Mouse (Mus musculus) G1E (cell line): ENCODE data around the gene Dennd1c. TPM values are rescaled to one million over a fixed set of nuclear protein-coding genes. Genes with fewer than 3 reads are reported as not detected.

Experiments used
- ATAC-seq: 2 replicates; pipeline ENCODE4 v1.8.0; 2016; ENCODE audit warnings: mild to moderate bottlenecking; ENCODE audit not compliant: insufficient number of reproducible peaks, poor library complexity, low FRiP score, severe bottlenecking; ENCODE audit errors: extremely low read depth
- DNase-seq: peaks from one replicate; pipeline ENCODE4 v3.0.0; 2012; ENCODE audit warnings: low spot score
- H3K27me3 ChIP-seq: 2 replicates; pipeline ENCODE4 v1.6.1; 2012; ENCODE audit warnings: mild to moderate bottlenecking, low read length, inconsistent platforms; ENCODE audit not compliant: insufficient read depth
- H3K36me3 ChIP-seq: replicated peaks from 2 replicates; pipeline ENCODE3; 2012; ENCODE audit warnings: mild to moderate bottlenecking, inconsistent platforms
- H3K4me1 ChIP-seq: 2 replicates; pipeline ENCODE4 v1.6.1; 2012; ENCODE audit warnings: low read depth, low read length, inconsistent platforms, mixed read lengths; ENCODE audit not compliant: insufficient read depth
- H3K4me3 ChIP-seq: 2 replicates; pipeline ENCODE4 v1.5.1; 2012; ENCODE audit warnings: low read depth, mild to moderate bottlenecking, inconsistent platforms, low read length, moderate library complexity, mixed read lengths
- H3K9me3 ChIP-seq: replicated peaks from 2 replicates; pipeline ENCODE4 v1.6.1; 2012; ENCODE audit warnings: inconsistent platforms
- CTCF ChIP-seq: IDR thresholded peaks from 2 replicates; pipeline ENCODE4 v1.5.1; 2012; ENCODE audit warnings: low read depth, low read length, inconsistent platforms, mixed read lengths
- GATA1 ChIP-seq: IDR thresholded peaks from 2 replicates; pipeline ENCODE4 v1.6.1; 2012; ENCODE audit warnings: borderline replicate concordance, low read length, inconsistent platforms, mixed read lengths
- GATA2 ChIP-seq: IDR thresholded peaks from 2 replicates; pipeline ENCODE4 v1.6.1; 2012; ENCODE audit warnings: low read depth, low read length, inconsistent platforms, borderline replicate concordance
- POLR2AphosphoS5 ChIP-seq: IDR thresholded peaks from 2 replicates; pipeline ENCODE4 v1.6.1; 2012; ENCODE audit warnings: low read depth, low read length, inconsistent platforms; ENCODE audit not compliant: insufficient replicate concordance
- TAL1 ChIP-seq: conservative IDR thresholded peaks from 2 replicates; pipeline ENCODE4 v1.6.1; 2012; ENCODE audit warnings: low read depth, low read length, inconsistent platforms, mixed read lengths
- polyA plus RNA-seq: library from polyadenylated mRNA; stranded (reverse); fragments of >175 nt; gene quantifications from 2 replicates; pipeline ENCODE4 v1.2.3, GENCODE M21; 2012
- total RNA-seq, 2 experiments: library from RNA; stranded (forward) in 1 of 2; stranded (reverse) in 1 of 2; fragments of 200-1000 nt in 1 of 2; fragments of >200 nt in 1 of 2; fragmentation: Nextera tagmentation in 1 of 2; gene quantifications; 2 replicates each; pipeline ENCODE4 v1.2.3; 2014 to 2017

Gene Dennd1c
- total and polyA plus RNA-seq, 3 experiments = 13.4 to 39.7 (median 24.6) TPM

DNA sequence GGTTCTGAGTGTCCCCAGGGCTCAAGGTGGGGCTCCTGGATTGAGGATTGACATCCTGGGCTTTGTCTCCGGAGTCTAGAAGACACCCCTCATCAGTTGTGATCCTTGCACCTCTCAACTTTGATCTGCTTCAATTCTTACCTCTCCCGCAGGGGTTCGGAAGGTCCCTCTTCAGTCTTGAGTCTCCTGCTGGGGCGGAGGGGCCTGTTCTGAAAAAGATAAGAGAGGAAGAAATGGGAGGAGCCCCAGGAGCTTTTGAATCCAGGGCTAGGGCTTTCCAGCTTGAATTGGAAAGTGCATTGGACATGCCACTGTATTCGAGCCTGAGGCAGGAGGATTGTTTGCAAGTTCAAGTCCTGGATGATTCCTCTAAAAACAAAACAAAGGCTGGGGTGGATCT lies 11.4 kb downstream of the Dennd1c start:
- peaks cover 24% of the 10 kb centered on the region for H3K36me3 ChIP-seq
- DNase-seq (no peak), ATAC-seq (no peak)
- peaks cover 27% of the 10 kb centered on the region for H3K4me1 ChIP-seq
- no peaks in the 10 kb centered on the region for H3K9me3 ChIP-seq
- no peak overlapping the region for H3K4me3 ChIP-seq
- H3K27me3 ChIP-seq = peaks cover 47% of the 10 kb centered on the region
- no peak for TF ChIP-seq GATA2

DNA sequence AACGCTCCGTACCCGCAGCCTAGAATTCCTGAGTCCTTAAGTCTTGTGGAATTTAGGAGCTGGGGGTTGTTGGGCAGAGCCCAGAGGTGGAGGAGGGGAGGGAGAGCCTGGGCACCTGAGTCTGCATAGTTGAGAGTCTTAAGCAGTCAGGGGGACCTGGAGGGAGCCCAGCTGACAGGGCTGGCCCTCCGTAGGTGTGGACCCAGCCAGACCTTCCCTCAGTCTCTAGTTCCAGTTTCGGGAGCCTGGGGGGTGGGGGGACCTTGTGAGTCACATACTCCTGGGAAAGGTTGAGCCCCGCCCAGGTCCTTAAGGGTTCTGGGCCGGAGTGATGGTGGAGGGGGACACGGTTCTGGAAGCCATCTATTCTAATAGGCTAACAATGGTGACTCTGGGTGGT lies 15.3 kb downstream of the Dennd1c start:
- H3K4me1 ChIP-seq = peaks cover 59% of the 10 kb centered on the region
- no peak for ATAC-seq
- TF ChIP-seq CTCF (no peak), GATA2 (no peak), POLR2AphosphoS5 (no peak), TAL1 (no peak), GATA1 (no peak)

DNA sequence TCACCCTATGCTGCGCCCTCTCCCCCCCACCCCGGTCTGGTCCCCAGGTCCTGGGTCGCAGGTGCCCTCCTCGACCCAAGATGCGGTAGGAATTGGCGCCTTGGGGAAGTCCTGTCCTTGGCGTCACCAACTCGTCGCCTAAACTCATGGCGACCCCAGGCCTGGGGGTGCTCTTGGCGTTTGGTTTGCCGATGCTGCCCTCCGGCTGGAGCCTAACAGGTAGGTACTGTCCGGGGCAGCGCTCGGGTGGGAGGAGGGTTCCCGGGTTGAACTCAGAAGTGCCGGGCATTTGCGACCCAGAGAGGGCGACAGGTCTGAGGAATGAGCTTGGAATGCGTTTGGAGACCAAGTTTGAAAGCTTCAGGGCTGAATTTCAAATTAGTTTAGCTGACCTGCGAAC lies 15.8 kb downstream of the Dennd1c start:
- Histone ChIP-seq H3K4me3 (peak overlapping the region; percentile 65; the same call in 1 of the 2 replicates), H3K36me3 (peaks cover 8% of the 10 kb centered on the region), H3K4me1 (peaks cover 60% of the 10 kb centered on the region), H3K9me3 (no peaks in the 10 kb centered on the region), H3K27me3 (peaks cover 72% of the 10 kb centered on the region)
- ATAC-seq (no peak), DNase-seq (no peak)
- TF ChIP-seq CTCF (no peak), GATA2 (no peak)

More for the DNA sequence above, 15.3 kb downstream of the Dennd1c start:
- no peak for DNase-seq
- Histone ChIP-seq H3K4me3 (no peak overlapping the region), H3K9me3 (no peaks in the 10 kb centered on the region), H3K36me3 (peaks cover 8% of the 10 kb centered on the region), H3K27me3 (peaks cover 70% of the 10 kb centered on the region)

DNA sequence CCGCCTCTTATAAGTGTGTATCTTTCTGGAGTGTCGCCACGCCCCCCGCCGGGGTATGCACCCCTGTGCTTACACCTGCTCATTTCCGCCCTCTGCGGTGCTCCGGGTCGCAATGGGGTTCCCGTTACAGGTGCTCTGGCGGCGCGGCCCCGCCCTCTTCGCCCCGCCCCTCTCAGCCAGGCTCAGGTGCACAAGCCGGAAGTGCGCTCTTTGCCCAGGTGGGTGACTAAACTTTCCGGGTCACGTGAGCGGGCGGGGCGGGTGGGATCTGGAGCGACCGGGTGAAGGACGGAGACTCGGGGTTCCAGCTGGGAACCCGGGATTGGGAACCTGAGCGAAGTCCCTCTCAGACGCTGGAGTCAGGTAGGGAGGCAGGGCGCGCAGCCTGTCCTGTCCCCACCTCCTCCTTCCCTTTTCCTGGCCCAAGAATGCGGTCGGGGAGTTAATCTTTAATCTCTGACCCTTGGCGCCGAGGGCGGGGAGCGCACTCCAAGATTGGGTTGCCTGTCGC lies 16.2 kb downstream of the Dennd1c start:
- TF ChIP-seq GATA2 (no peak), POLR2AphosphoS5 (no peak), TAL1 (no peak), CTCF (no peak), GATA1 (no peak)

DNA sequence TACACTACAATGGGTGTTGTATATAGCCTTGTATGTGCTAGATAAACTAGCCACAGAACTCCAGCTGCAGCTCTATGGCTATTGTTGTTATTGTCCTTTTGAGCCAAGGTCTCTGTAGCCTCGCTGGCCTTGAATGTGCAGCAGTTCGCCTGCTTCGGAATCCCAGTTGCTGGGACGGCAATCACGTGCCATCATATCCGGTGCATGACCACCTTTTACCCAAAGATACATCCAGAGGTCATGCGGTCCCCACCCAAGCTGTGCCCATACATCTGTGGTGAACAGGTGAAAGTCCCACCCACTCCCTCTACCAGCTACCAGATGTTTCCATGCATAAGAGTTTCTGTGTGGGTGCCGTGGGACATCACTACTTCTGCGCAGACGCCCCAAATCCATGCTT lies 17.2 kb downstream of the Dennd1c start:
- ATAC-seq (no peak), DNase-seq (no peak)
- Histone ChIP-seq H3K36me3 (no peaks in the 10 kb centered on the region), H3K9me3 (no peaks in the 10 kb centered on the region), H3K27me3 (peaks cover 64% of the 10 kb centered on the region), H3K4me1 (peaks cover 49% of the 10 kb centered on the region), H3K4me3 (no peak overlapping the region; the same call in 1 of the 2 replicates)
- TF ChIP-seq GATA2 (no peak), POLR2AphosphoS5 (no peak), TAL1 (no peak), GATA1 (no peak), CTCF (no peak)

More for the DNA sequence above, 16.2 kb downstream of the Dennd1c start:
- peaks cover 5% of the 10 kb centered on the region for H3K36me3 ChIP-seq
- no peaks in the 10 kb centered on the region for H3K9me3 ChIP-seq
- H3K4me1 ChIP-seq = peaks cover 58% of the 10 kb centered on the region
- peaks cover 71% of the 10 kb centered on the region for H3K27me3 ChIP-seq
- H3K4me3 ChIP-seq = peak overlapping the region; percentile 65; the same call in 1 of the 2 replicates
- ATAC-seq (no peak), DNase-seq (no peak)

DNA sequence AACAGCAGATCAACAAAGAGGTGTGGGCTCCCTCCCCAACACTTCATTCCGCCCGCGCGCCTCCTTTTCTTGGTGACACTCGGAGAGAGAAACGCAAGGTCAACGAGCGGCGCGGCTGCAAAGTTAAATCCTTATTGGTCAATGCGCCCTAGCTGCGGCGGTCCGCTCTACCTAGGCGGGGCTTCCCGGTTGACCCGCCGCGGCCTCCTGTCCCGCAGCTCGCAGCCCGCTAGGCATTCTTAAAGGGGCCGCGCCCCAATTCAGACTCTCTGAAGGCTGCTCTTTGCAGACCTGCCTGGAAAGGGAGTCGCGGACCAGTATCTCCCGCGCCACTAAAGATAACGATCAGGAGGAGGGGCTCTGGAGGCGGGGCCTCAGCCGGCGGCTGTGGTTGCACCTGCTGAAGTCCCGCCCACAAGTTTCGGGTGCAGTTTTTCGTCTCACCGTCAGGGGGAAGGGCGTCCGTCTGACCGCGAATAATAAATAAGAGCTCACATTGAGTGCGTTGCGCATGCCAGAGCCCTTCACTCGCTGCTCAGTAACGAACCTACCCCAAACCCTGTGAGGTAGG lies 18.0 kb downstream of the Dennd1c start:
- H3K36me3 ChIP-seq = peaks cover 2% of the 10 kb centered on the region
- no peaks in the 10 kb centered on the region for H3K9me3 ChIP-seq
- DNase-seq (peak; percentile 88), ATAC-seq (peak; percentile 81)
- peak overlapping the region; percentile 74 for H3K4me3 ChIP-seq
- H3K27me3 ChIP-seq = peaks cover 64% of the 10 kb centered on the region
- peaks cover 46% of the 10 kb centered on the region for H3K4me1 ChIP-seq
- TF ChIP-seq POLR2AphosphoS5 = no peak
- TF ChIP-seq CTCF = peak; percentile 52
- TF ChIP-seq TAL1 = no peak
- peak; percentile 85; the same call in 1 of the 2 replicates for TF ChIP-seq GATA2

DNA sequence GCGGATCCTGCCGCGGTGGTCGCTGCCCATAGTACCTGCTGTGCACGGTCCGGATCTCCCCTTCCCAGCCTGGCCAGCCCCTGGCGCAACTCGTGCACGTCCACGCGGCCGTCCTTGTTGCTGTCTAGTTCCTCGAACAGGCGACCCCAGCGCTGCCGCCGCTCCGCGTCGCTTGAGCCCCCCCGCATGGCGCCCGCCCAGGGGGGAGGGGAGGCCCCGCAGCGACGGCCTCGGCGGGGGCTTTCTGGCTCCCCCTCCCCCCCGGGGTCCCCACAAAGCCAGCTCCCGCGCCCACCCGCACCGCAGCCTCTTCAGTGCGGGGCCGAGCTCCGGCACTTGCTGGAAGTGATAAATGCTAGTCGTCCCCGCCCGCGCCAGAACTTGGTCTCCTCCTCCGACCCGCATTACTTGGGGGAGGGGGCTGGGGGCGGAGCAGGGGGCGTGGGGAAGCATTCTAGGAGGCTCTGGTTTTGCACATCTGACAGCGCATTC lies 18.8 kb downstream of the Dennd1c start, which contains the start of gene Slc25a23:
Slc25a23 (minus strand) TSS at position 378 of the 492 bp plus-strand sequence.
- Histone ChIP-seq H3K9me3 (no peaks in the 10 kb centered on the region), H3K27me3 (peaks cover 59% of the 10 kb centered on the region), H3K4me1 (peaks cover 41% of the 10 kb centered on the region), H3K4me3 (peak within 1 kb of the TSS; percentile 74), H3K36me3 (peaks cover 2% of the 10 kb centered on the region)
- no peak for TF ChIP-seq CTCF
- TF ChIP-seq GATA2 = no peak
- no peak for TF ChIP-seq POLR2AphosphoS5
- TF ChIP-seq TAL1 = no peak
- TF ChIP-seq GATA1 = no peak
- DNase-seq (peak; percentile 49), ATAC-seq (no peak)
